Mouse (Mus musculus) mouse trophoblast stem cell (cell line): ENCODE data around the gene Slc37a3.

ENCODE experiments used
- in situ Hi-C, 2 experiments: fragments of 300-500 bp; cut with MseI, MboI; formaldehyde crosslinking; loops; 2 replicates in 1 of 2; 3 replicates in 1 of 2; pipeline ENCODE4 v1.15.1; 2025

The Slc37a3 gene

DNA sequence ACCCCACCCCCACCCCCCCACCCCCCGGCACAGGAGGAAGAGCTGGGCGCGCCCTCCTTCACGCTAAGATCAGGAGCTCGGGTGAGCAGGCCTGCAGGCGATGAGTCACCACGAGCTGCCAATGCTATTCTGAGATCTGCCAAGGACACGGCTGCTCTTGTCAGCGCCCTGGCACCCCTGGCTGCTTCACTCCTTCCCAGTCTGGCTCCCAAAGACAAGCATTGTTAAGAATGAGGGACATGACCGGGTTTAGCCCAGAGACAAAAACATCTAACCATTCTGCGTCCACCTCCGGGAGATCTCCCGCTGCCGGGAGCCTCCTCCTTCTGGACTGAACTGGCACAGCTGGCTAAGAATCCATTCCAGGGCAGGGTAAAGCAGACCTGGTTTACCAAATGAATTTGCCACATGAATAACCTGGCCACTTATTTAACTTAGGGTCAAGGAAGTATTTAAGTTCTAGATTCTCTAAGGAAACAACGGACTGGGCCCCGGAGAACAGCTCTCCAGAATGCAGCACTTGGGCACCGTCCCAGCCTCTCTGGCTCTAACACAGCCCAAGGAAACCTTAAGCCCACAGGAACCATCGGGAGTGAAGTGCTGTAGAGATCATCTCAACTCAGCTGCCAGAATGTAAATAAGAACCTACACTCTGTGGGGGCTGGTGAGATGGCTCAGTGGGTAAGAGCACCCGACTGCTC lies 58.3 kb downstream of the Slc37a3 start:
- in situ Hi-C loops = no loop called here

GRCm38 (mm10) chr6:39318631-39319010 lies 58.9 kb downstream of the Slc37a3 start:
- in situ Hi-C loops = no loop called here

GRCm38 (mm10) chr6:39317854-39318630 lies 59.4 kb downstream of the Slc37a3 start:
- in situ Hi-C loops = no loop called here

DNA sequence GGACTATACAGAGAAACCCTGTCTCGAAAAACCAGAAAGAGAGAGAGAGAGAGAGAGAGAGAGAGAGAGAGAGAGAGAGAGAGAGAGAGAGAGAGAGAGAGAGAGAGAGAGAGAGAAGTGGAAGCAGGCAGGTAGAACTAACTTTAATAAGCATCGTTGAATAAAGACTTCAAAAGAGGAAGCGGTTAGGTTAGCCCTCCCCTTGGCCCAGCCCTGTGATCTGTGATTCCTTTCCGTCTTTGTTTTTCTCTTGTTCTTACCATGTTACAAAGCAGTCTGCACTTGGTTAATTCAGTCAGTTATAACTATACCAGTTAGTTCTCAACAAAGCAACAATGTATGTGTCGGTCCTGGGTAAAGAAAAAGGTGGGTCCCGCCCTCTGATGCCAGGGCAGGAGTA lies 61.4 kb downstream of the Slc37a3 start:
- in situ Hi-C loops = no loop called here

DNA sequence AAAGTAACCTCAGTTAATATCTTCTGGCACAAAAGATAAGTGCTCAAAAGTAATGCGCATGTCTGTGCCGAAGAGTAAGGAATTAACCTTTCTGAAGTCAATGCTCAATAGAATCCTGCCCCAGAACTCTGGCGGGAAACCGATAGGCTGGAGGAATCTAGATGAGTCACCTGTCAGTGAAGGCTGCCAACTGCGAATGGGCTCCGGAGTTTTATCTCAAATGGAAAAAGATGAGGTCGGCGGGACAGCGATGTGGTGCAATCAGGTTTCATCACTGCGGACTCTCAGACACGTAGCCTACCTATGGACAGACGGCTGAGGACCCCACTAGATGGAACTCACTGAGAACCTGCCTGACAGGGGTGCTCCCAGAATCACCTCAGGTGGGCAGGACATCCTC lies 63.0 kb downstream of the Slc37a3 start:
- in situ Hi-C loops = no loop called here

DNA sequence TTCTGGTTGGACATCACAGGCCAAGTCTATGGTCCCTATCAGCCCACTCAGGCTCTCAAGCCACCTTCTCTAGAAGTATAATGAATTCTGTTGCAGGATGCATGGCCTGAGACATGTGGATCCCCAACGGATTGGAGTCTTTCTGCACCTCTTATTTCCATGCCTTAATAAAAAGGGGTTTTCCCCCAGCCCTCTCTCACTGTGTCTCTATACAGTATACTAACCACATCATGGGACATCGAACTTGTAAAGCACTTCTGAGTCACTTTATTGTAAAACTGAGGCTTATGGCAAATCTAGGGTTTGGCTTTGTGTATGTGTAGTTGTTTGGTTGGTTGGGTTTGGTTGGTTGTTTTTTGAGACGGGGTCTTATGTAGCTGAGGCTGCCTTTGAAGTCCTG lies 65.7 kb downstream of the Slc37a3 start:
- in situ Hi-C loops = no loop called here

- in situ Hi-C loops = no loop called here
Observed at GRCm38 (mm10) chr6:39304371-39304874, 73.1 kb downstream of the Slc37a3 start.

DNA sequence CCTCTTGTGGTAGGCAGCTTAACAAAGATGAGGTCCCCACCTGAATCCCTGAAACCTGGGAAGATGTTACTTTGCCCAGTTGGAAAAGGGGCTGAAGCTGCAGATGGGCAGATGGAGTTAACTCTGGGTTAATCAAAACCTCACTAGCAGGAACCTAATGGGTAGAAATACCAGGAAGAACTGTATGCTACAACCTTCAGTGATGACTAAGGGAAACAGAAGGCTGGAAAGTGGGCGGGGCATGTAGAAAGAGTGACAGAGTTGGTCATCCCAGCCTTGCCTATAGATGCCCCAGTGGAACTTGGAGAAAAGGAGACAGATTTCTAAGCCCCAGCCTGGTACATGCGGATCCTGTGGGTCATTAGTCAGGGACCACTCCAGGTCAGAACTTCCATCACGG lies 76.0 kb downstream of the Slc37a3 start:
- in situ Hi-C loops = no loop called here

- in situ Hi-C loops = no loop called here
Observed at GRCm38 (mm10) chr6:39297079-39297478, 80.4 kb downstream of the Slc37a3 start.

DNA sequence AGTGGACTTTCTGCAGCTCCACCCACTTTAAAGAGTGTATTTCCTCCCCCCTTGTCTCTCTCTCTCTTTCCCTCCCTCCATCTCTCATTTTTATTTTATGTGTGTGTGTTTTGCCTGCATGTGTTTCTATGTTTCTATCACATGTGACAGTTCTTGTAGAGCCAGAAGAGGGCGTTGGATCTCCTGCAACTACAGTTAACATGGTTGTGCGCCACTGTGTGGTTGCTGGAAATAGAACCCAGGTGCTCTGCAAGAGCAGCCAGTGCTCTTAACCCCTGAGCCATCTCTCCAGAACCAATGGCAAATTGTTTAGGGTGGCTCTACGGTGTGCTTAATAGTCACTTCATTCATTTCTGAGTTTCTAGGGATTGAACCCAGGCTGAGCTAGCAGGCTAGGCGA lies 81.0 kb downstream of the Slc37a3 start:
- in situ Hi-C loops = no loop called here

GRCm38 (mm10) chr6:39295727-39296411 lies 81.6 kb downstream of the Slc37a3 start:
- in situ Hi-C loops = no loop called here

DNA sequence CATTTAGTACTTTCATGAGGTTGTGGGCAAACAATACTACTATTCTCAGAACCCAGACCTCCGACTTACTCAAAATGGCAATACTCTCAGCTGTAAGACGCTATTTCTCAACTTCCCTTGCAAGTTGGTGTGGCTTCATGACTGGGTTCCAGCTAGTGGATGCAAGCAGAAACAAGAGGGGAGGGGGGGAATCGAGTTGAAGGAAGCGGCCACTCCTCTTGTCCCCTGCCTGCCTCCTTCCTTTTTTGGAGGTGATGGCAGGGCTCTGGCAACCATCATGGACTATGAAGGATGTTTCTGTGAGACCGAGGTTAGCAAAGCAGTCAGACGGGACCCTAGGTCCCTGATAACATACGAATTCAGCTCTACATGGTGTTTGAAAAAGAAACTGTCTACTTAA lies 87.8 kb downstream of the Slc37a3 start:
- in situ Hi-C loops = no loop called here

DNA sequence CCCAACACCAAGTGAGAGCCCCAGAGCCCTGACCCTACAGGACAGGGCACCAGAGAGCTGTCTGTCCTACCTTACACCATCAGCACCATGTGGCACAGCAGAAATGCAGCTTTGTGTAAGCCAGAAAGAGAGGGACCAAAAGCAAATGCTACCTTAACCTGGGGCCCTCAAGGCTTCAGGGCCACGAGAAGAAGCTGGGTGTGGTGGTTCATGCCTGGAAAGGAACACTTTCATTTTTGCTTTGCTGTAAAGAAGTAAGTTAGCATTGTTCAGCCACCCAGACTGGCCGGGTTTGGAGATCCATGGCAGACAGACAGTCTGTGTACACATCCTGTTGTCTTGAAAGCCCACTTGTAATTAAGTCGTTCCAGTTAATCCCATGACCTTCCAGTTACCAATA lies 89.7 kb downstream of the Slc37a3 start:
- in situ Hi-C loops = no loop called here

GRCm38 (mm10) chr6:39286732-39287083 lies 90.8 kb downstream of the Slc37a3 start:
- in situ Hi-C loops = no loop called here

- in situ Hi-C loops = no loop called here
Observed at GRCm38 (mm10) chr6:39286053-39286731, 91.3 kb downstream of the Slc37a3 start.

DNA sequence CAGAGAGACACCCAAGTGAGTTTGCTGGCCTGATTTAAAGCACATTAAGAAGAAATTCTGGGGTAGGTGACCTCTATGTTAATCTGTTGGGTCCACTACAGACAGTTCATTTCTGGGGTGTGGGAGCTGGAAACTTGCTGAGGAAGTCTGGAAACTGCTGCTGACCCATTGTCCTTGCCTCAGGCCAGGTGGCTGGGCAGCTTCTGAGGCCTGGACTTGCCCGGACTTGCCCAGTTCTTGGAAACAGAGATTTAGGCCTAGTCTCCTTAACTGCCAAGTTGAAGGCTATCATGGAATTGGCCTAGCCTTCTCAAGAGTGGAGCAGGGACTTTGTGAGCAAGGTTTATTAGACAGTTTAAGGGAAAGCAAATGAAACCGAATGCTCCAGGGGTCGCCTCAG lies 92.6 kb downstream of the Slc37a3 start:
- in situ Hi-C loops = no loop called here
